Mouse (Mus musculus) thymus, adult 2 months (tissue): Measurements from ENCODE around the gene Nhlh1.

Source experiments
- CTCF ChIP-seq: fragments of 200-500 bp; IDR thresholded peaks from 2 replicates; pipeline ENCODE4 v1.5.1; 2012; ENCODE audit warnings: mild to moderate bottlenecking, control low read depth, low read length, moderate library complexity, borderline replicate concordance; ENCODE audit not compliant: control insufficient read depth, poor library complexity, insufficient read depth; ENCODE audit errors: extremely low read depth
- POLR2A ChIP-seq: fragments of 200-500 bp; IDR thresholded peaks from 2 replicates; pipeline ENCODE4 v1.6.1; 2012; ENCODE audit warnings: mild to moderate bottlenecking, low read length, control low read depth, moderate library complexity; ENCODE audit not compliant: control insufficient read depth, poor library complexity, insufficient read depth; ENCODE audit errors: extremely low read depth

DNA sequence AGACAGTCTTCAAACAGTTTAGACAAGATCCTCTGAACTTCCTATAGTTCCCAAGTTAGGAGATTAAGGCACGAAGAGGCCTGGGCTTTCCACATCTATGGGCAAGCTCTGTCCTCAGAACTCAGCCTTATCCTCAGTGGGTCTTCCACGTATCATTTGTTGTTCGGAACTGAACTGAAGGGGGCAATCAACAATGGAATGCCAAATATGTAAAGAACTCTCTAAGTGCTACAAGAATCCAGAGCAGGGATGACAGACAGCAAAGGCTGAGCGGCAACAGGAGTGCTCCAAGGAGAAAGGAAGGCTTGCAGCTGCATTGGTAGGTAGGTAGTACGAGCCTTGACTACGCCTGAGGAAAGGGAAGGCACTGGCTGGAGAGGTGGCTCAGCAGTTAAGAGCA, 12.9 kb upstream of the Nhlh1 start:
- TF ChIP-seq CTCF (no peak), POLR2A (no peak)
